Mouse (Mus musculus) thymus, adult 2 months (tissue): ENCODE measurements around the gene Rbm20.

Experiments
- CTCF ChIP-seq: fragments of 200-500 bp; IDR thresholded peaks from 2 replicates; pipeline ENCODE4 v1.5.1; 2012; ENCODE audit warnings: mild to moderate bottlenecking, control low read depth, low read length, moderate library complexity, borderline replicate concordance; ENCODE audit not compliant: control insufficient read depth, poor library complexity, insufficient read depth; ENCODE audit errors: extremely low read depth
- POLR2A ChIP-seq: fragments of 200-500 bp; IDR thresholded peaks from 2 replicates; pipeline ENCODE4 v1.6.1; 2012; ENCODE audit warnings: mild to moderate bottlenecking, low read length, control low read depth, moderate library complexity; ENCODE audit not compliant: control insufficient read depth, poor library complexity, insufficient read depth; ENCODE audit errors: extremely low read depth

- TF ChIP-seq CTCF: no peak
- TF ChIP-seq POLR2A: no peak
Observed at GRCm38 (mm10) chr19:53712297-53713025, 35.4 kb downstream of the Rbm20 start.
